Mouse (Mus musculus): ENCODE data around the gene Appl2. TPM values are rescaled to one million over a fixed set of nuclear protein-coding genes. Genes with fewer than 3 reads are reported as not detected.

The Appl2 gene
- polyA plus RNA-seq, 1 experiment: 30.5 TPM

DNA sequence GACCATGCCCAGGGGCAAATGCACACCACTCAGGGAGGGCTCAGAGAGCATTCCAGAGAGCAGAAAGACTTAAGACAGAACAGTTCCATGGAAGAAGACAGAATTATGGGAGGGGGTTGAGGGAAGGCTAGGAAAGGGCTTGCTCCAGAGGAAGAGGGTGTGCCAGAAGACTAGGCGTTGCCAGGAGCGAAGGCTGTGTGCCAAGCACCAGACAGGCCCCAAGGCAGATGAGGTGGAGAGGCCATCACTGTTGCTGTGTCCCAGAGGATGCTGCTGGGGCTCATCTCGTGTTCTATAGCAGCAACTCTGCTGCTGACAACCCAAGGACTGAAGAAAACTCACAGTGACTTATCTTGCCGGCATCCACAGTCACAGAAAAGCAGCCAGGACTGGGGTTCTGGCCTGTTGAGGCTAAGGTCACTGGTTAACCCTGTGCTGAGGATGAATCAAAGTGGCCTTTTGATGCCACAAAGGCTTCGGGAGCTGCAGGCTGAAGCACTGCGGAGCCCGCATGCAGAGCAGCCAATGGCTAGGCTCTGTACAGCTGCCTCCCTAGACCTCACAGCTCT is 15.6 kb downstream of the Appl2 start:
- Histone ChIP-seq H3K4me3 (ENCODE audit: insufficient read depth, low read length) (no peak overlapping the region), H3K27ac (ENCODE audit: insufficient read depth, low read length) (no peak overlapping the region), H3K4me1 (ENCODE audit: control insufficient read depth, insufficient read depth, low read length) (no peaks in the 10 kb centered on the region)
- TF ChIP-seq POLR2A (IDR thresholded peaks at IDR 0.05; ENCODE audit: low read depth, low read length) (no peak), CTCF (IDR thresholded peaks at IDR 0.05; ENCODE audit: borderline replicate concordance, insufficient read depth, low read length) (no peak)

- H3K4me1 ChIP-seq (ENCODE audit: control insufficient read depth, insufficient read depth, low read length): no peaks in the 10 kb centered on the region
- H3K4me3 ChIP-seq (ENCODE audit: insufficient read depth, low read length): no peak overlapping the region
- no peak overlapping the region for H3K27ac ChIP-seq (ENCODE audit: insufficient read depth, low read length)
- TF ChIP-seq CTCF (IDR thresholded peaks at IDR 0.05; ENCODE audit: borderline replicate concordance, insufficient read depth, low read length) (no peak), POLR2A (IDR thresholded peaks at IDR 0.05; ENCODE audit: low read depth, low read length) (no peak)
Measured at GRCm38 (mm10) chr10:83631775-83632174, 16.8 kb downstream of the Appl2 start.

DNA sequence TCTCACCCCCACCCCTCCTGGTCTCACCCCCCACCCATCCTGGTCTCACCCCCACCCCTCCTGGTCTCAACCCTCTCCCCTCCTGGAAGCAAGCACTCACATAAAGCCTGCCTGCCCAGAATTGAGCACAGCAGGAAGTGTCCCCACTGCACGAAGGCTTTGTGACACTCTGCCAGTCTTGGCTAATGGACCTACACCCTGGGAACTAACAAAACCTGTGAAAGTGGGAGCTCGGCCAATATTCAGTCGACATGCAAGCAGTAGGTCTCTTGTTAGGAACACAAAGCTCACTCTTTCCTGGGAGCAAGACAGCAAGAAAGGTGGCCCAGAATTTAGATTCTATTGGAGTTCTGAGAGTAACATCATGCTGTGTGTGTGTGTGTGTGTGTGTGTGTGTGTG is 17.6 kb downstream of the Appl2 start:
- H3K4me3 ChIP-seq (ENCODE audit: insufficient read depth, low read length): no peak overlapping the region
- H3K27ac ChIP-seq (ENCODE audit: insufficient read depth, low read length): no peak overlapping the region
- TF ChIP-seq POLR2A (IDR thresholded peaks at IDR 0.05; ENCODE audit: low read depth, low read length): no peak
- TF ChIP-seq CTCF (IDR thresholded peaks at IDR 0.05; ENCODE audit: borderline replicate concordance, insufficient read depth, low read length): no peak
- no peaks in the 10 kb centered on the region for H3K4me1 ChIP-seq (ENCODE audit: control insufficient read depth, insufficient read depth, low read length)

GRCm38 (mm10) chr10:83629878-83630277 is 18.7 kb downstream of the Appl2 start:
- Histone ChIP-seq H3K4me1 (ENCODE audit: control insufficient read depth, insufficient read depth, low read length) (no peaks in the 10 kb centered on the region), H3K4me3 (ENCODE audit: insufficient read depth, low read length) (no peak overlapping the region), H3K27ac (ENCODE audit: insufficient read depth, low read length) (no peak overlapping the region)
- TF ChIP-seq CTCF (IDR thresholded peaks at IDR 0.05; ENCODE audit: borderline replicate concordance, insufficient read depth, low read length) (no peak), POLR2A (IDR thresholded peaks at IDR 0.05; ENCODE audit: low read depth, low read length) (no peak)

DNA sequence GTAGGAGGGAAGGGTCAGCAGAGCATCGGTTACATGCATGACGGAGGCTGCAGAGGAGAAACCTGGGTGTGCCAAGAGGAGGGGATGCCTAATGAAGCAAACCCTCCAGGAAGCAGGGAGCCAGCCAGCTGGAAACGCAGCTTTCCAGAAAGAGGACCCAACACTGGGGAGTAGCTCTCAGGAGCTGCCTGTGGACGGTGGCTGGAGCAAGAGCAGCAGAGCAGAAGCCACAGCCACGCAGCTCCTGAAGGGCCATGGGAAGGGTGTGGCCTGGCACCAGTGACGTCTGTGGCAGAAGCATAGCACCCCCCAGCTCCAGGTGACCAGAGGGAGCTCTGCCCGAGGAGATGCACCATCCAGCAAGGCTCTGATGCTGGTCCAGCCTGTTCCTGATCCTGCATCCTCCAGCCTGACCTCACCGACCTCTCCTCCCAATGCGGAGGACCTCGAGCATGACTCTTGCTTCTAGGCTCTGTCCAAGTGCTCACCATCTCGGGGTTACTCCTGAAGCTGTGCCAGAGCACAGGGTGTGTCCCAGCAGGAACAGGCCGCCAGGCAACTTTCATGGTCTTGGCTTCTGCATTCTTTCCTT is 19.3 kb downstream of the Appl2 start:
- TF ChIP-seq CTCF (IDR thresholded peaks at IDR 0.05; ENCODE audit: borderline replicate concordance, insufficient read depth, low read length) (no peak), POLR2A (IDR thresholded peaks at IDR 0.05; ENCODE audit: low read depth, low read length) (no peak)
- Histone ChIP-seq H3K4me3 (ENCODE audit: insufficient read depth, low read length) (no peak overlapping the region), H3K27ac (ENCODE audit: insufficient read depth, low read length) (no peak overlapping the region), H3K4me1 (ENCODE audit: control insufficient read depth, insufficient read depth, low read length) (no peaks in the 10 kb centered on the region)

DNA sequence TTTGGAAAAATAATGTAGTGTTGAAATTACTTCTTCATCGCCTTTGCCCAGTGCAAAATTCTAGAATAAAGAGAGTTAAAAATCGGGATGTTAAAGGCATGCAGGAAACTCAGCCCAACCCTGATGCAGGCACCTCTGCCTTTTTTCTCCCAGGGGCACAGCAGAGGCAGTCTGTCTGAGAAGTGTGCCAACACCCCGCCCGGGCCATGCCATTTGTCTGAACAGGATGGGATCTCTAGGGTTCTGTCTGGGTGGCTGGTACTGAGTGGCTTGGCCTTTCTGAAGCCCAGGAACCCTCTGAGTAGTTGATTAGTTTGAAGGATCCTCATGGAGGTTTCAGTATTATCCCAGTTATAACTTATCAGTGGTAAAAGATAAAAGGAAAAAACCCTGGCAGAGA is 20.3 kb downstream of the Appl2 start:
- Histone ChIP-seq H3K27ac (ENCODE audit: insufficient read depth, low read length) (no peak overlapping the region), H3K4me1 (ENCODE audit: control insufficient read depth, insufficient read depth, low read length) (no peaks in the 10 kb centered on the region), H3K4me3 (ENCODE audit: insufficient read depth, low read length) (no peak overlapping the region)
- no peak for TF ChIP-seq CTCF (IDR thresholded peaks at IDR 0.05; ENCODE audit: borderline replicate concordance, insufficient read depth, low read length)
- TF ChIP-seq POLR2A (IDR thresholded peaks at IDR 0.05; ENCODE audit: low read depth, low read length): no peak

GRCm38 (mm10) chr10:83627113-83627687 is 21.3 kb downstream of the Appl2 start:
- TF ChIP-seq POLR2A (IDR thresholded peaks at IDR 0.05; ENCODE audit: low read depth, low read length): no peak
- no peak for TF ChIP-seq CTCF (IDR thresholded peaks at IDR 0.05; ENCODE audit: borderline replicate concordance, insufficient read depth, low read length)
- Histone ChIP-seq H3K27ac (ENCODE audit: insufficient read depth, low read length) (no peak overlapping the region), H3K4me1 (ENCODE audit: control insufficient read depth, insufficient read depth, low read length) (no peaks in the 10 kb centered on the region), H3K4me3 (ENCODE audit: insufficient read depth, low read length) (no peak overlapping the region)

- no peaks in the 10 kb centered on the region for H3K4me1 ChIP-seq (ENCODE audit: control insufficient read depth, insufficient read depth, low read length)
- TF ChIP-seq POLR2A (IDR thresholded peaks at IDR 0.05; ENCODE audit: low read depth, low read length) (no peak), CTCF (IDR thresholded peaks at IDR 0.05; ENCODE audit: borderline replicate concordance, insufficient read depth, low read length) (no peak)
- H3K27ac ChIP-seq (ENCODE audit: insufficient read depth, low read length): no peak overlapping the region
- no peak overlapping the region for H3K4me3 ChIP-seq (ENCODE audit: insufficient read depth, low read length)
Measured at GRCm38 (mm10) chr10:83624841-83625240, 23.7 kb downstream of the Appl2 start.

GRCm38 (mm10) chr10:83624065-83624464 is 24.5 kb downstream of the Appl2 start:
- Histone ChIP-seq H3K4me1 (ENCODE audit: control insufficient read depth, insufficient read depth, low read length) (no peaks in the 10 kb centered on the region), H3K27ac (ENCODE audit: insufficient read depth, low read length) (no peak overlapping the region), H3K4me3 (ENCODE audit: insufficient read depth, low read length) (no peak overlapping the region)
- TF ChIP-seq CTCF (IDR thresholded peaks at IDR 0.05; ENCODE audit: borderline replicate concordance, insufficient read depth, low read length) (no peak), POLR2A (IDR thresholded peaks at IDR 0.05; ENCODE audit: low read depth, low read length) (no peak)

DNA sequence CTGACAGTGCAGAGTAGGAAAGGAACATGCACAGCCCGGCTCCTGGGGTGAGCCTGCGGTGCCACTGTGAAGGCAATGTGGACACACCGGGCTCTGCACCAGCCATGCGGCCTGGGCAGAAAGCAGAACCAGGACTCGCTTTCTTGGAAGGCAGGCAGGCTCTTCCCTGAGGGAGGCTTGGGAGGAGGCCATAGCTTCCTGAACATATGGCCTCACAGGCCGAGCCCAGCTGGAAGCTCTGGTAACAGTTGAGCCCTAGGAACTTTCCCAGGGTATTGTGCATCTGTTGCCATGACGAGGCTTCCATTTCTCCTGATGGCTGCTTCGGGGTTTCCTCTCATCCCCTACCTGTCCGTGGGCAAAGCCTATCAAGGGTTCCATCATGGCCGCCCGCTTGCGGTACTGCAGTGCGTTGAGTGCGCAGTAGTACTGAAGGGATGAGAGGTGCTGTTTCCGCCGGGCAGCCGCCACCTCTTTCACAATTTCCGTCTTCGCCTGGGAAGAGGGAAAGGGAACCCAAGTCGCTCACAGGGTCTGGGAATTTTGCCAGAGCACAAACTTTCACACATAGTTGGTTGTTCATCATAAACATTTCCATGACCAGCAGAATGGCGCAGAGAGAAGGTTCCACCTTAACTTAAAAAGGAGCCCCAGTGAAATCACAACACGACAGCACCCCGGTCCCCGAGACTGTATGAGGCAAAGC is 28.0 kb downstream of the Appl2 start:
- TF ChIP-seq POLR2A (IDR thresholded peaks at IDR 0.05; ENCODE audit: low read depth, low read length): no peak
- TF ChIP-seq CTCF (IDR thresholded peaks at IDR 0.05; ENCODE audit: borderline replicate concordance, insufficient read depth, low read length): no peak
- Histone ChIP-seq H3K27ac (ENCODE audit: insufficient read depth, low read length) (no peak overlapping the region), H3K4me1 (ENCODE audit: control insufficient read depth, insufficient read depth, low read length) (no peaks in the 10 kb centered on the region), H3K4me3 (ENCODE audit: insufficient read depth, low read length) (no peak overlapping the region)

All from embryonic fibroblast, embryonic 13.5 days (primary cell).